ENCODE assay signal across 9 mouse cellular contexts in genomic region chr3:144611626-144612271, GRCm38 (mm10). TPM values are rescaled to one million over a fixed set of nuclear protein-coding genes. Genes with fewer than 3 reads are reported as not detected.
DNase-seq lines count a peak whose midpoint lies in the region; ATAC-seq lines count a peak whose summit lies in the region.
"Had no signal": no experiment of that assay in that cellular context is flagged by ENCODE, and none has a peak within 500 bp of the region (broad histone marks: within the 10 kb centered on the region; RNA-seq: fewer than 3 reads in every experiment).

No protein-coding gene starts in this region.

- no peaks in the 10 kb centered on the region for H3K9me3 ChIP-seq in midbrain, embryonic 11.5 days (ENCODE audit: control insufficient read depth, low read length)
- H3K9me3 ChIP-seq in midbrain, embryonic 10.5 days (replicated peaks), result 0 out of 2 replicates have a peak, but pooled peaks cover 3% of the 10 kb centered on the region
- no peaks in the 10 kb centered on the region for H3K9me3 ChIP-seq in liver, embryonic 13.5 days (replicated peaks)

- H3K4me2 ChIP-seq in midbrain, embryonic 11.5 days, result no peak overlapping the region
- H3K4me2 ChIP-seq in liver, embryonic 13.5 days, result peak overlapping the region; percentile 24; the same call in 1 of the 2 replicates

- WGBS in midbrain, embryonic 11.5 days, result 59% methylated on average over 8 of the region's 8 CpGs
- WGBS in midbrain, embryonic 10.5 days, result 65% methylated on average over 8 of the region's 8 CpGs
- WGBS in liver, embryonic 13.5 days (ENCODE audit: insufficient replicate concordance), result 65% methylated on average over 8 of the region's 8 CpGs

- H3K27me3 ChIP-seq in midbrain, embryonic 11.5 days (ENCODE audit: control insufficient read depth, insufficient read depth, low read length), result no peaks in the 10 kb centered on the region
- H3K27me3 ChIP-seq in midbrain, embryonic 10.5 days (ENCODE audit: low read depth, poor library complexity, severe bottlenecking), result no peaks in the 10 kb centered on the region
- H3K27me3 ChIP-seq in liver, embryonic 13.5 days, result no peaks in the 10 kb centered on the region

- no peak overlapping the region for H3K27ac ChIP-seq in midbrain, embryonic 11.5 days (ENCODE audit: low read depth, low read length)
- H3K27ac ChIP-seq in midbrain, embryonic 10.5 days (replicated peaks), result no peak overlapping the region; the same call in 1 of the 2 replicates
- peak overlapping the region; percentile 68 for H3K27ac ChIP-seq in liver, embryonic 13.5 days

- H3K4me3 ChIP-seq in midbrain, embryonic 11.5 days (ENCODE audit: low read depth, low read length), result no peak overlapping the region
- no peak overlapping the region for H3K4me3 ChIP-seq in midbrain, embryonic 10.5 days
- H3K4me3 ChIP-seq in liver, embryonic 13.5 days (replicated peaks), result no peak overlapping the region

- DNase-seq in frontal cortex, postnatal 10 days (ENCODE audit: low spot score in 2 of 2), result no peak
- DNase-seq in midbrain, embryonic 11.5 days (ENCODE audit: low spot score, missing footprints), result peak; percentile 64
- no peak for DNase-seq in midbrain, embryonic 10.5 days (ENCODE audit: low spot score)
- DNase-seq in liver, embryonic 13.5 days, result no peak
- DNase-seq in cerebellum, postnatal 4 days (ENCODE audit: low spot score in 2 of 2), result no peak
- no peak for DNase-seq in adrenal gland, postnatal 14 days
- no peak for DNase-seq in embryo, embryonic 10 days (ENCODE audit: low spot score)
- DNase-seq: cerebellum, postnatal 25 days had no signal

- H3K9ac ChIP-seq in midbrain, embryonic 11.5 days (ENCODE audit: low read length), result no peak overlapping the region
- no peak overlapping the region for H3K9ac ChIP-seq in liver, embryonic 13.5 days

- ATAC-seq in frontal cortex, adult (ENCODE audit: low TSS enrichment), result peak; percentile 56
- ATAC-seq in midbrain, embryonic 11.5 days (ENCODE audit: low FRiP score), result 0 out of 2 replicates have a peak, but pooled peaks have one; percentile 17
- ATAC-seq in liver, embryonic 13.5 days (ENCODE audit: low read depth), result peak; percentile 47

- H3K4me1 ChIP-seq in midbrain, embryonic 11.5 days (ENCODE audit: control insufficient read depth, insufficient read depth, low read length), result no peaks in the 10 kb centered on the region
- H3K4me1 ChIP-seq in midbrain, embryonic 10.5 days, result peaks cover 28% of the 10 kb centered on the region
- H3K4me1 ChIP-seq in liver, embryonic 13.5 days (replicated peaks), result peaks cover 57% of the 10 kb centered on the region

- H3K36me3 ChIP-seq in midbrain, embryonic 11.5 days (ENCODE audit: control insufficient read depth, insufficient read depth, low read length), result no peaks in the 10 kb centered on the region
- no peaks in the 10 kb centered on the region for H3K36me3 ChIP-seq in midbrain, embryonic 10.5 days
- no peaks in the 10 kb centered on the region for H3K36me3 ChIP-seq in liver, embryonic 13.5 days

RNA-seq across cellular contexts. Expression of gene Selenof, which starts 41.6 kb away (rescaled TPM):
- polyA plus RNA-seq in midbrain, embryonic 11.5 days (2014; fragmentation: Nextera tagmentation; extraction: Ambion mirVana), result 414 and 426 TPM in 2 replicates
- 513 and 526 TPM in 2 replicates for polyA plus RNA-seq in midbrain, embryonic 10.5 days (2016; fragmentation: Nextera tagmentation; extraction: Ambion mirVana)
- polyA plus RNA-seq in liver, embryonic 13.5 days (2015; fragmentation: Nextera tagmentation; extraction: Ambion mirVana), result 316 and 342 TPM in 2 replicates
- total RNA-seq in adrenal gland, postnatal 14 days (2021), result 256 and 261 TPM in 2 replicates

RNA-seq across cellular contexts. Expression of gene Hs2st1, which starts 41.8 kb away (rescaled TPM):
- 16.5 and 16.9 TPM in 2 replicates for polyA plus RNA-seq in midbrain, embryonic 11.5 days (2014; fragmentation: Nextera tagmentation; extraction: Ambion mirVana)
- polyA plus RNA-seq in midbrain, embryonic 10.5 days (2016; fragmentation: Nextera tagmentation; extraction: Ambion mirVana), result 14.9 and 15.1 TPM in 2 replicates
- polyA plus RNA-seq in liver, embryonic 13.5 days (2015; fragmentation: Nextera tagmentation; extraction: Ambion mirVana), result 2.2 and 3.1 TPM in 2 replicates
- 16.1 and 18.3 TPM in 2 replicates for total RNA-seq in adrenal gland, postnatal 14 days (2021)
